Mouse (Mus musculus): ENCODE measurements around the gene Fn1. TPM values are rescaled to one million over a fixed set of nuclear protein-coding genes. Genes with fewer than 3 reads are reported as not detected.

Fn1 gene
- polyA plus RNA-seq, 1 experiment, result 299 TPM

- TF ChIP-seq CEBPB (IDR thresholded peaks at IDR 0.05; ENCODE audit: low read depth) (no peak), MYOG (IDR thresholded peaks at IDR 0.05; ENCODE audit: control insufficient read depth, extremely low read depth, insufficient read length) (no peak), MAX (IDR thresholded peaks at IDR 0.05) (no peak), FOSL1 (IDR thresholded peaks at IDR 0.05; ENCODE audit: insufficient read depth, low read length, poor library complexity, severe bottlenecking) (no peak), USF1 (IDR thresholded peaks at IDR 0.05; ENCODE audit: low read depth) (no peak), CTCF (IDR thresholded peaks at IDR 0.05; ENCODE audit: control insufficient read depth, insufficient read depth, insufficient read length) (no peak)
- Histone ChIP-seq H3K79me3 (ENCODE audit: low read depth) (no peaks in the 10 kb centered on the region), H3K79me2 (ENCODE audit: control insufficient read depth, insufficient read depth) (no peaks in the 10 kb centered on the region), H3K27me3 (ENCODE audit: control insufficient read depth, insufficient read depth, insufficient read length) (no peaks in the 10 kb centered on the region), H3K36me3 (ENCODE audit: control insufficient read depth, insufficient read depth) (no peaks in the 10 kb centered on the region), H3ac (ENCODE audit: control insufficient read depth, insufficient read length, low read depth) (no peak overlapping the region), H3K4me3 (ENCODE audit: insufficient read depth, poor library complexity, severe bottlenecking) (no peak overlapping the region)
These were observed 22.4 kb upstream of the Fn1 start for GRCm38 (mm10) chr1:71675420-71675819.

DNA sequence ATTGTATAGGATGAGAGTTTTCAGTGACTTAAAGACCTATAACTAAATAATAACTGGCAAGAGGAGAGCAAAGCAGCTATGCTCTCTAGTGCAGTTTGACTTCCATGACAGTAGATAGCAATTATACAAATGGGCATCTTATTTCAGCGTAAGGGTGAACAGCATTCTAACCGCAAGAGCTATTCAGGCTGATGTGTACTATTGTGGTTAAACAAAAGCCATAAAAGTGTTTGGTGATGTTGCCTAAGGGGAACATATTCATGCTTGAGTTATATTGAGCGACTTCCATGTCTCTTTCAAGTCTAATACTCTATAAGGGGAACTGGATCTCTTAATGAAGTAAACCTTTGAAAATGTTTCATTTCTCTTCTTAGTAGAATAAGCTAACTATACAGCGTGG lies 21.3 kb upstream of the Fn1 start:
- no peaks in the 10 kb centered on the region for H3K79me3 ChIP-seq (ENCODE audit: low read depth)
- H3K4me3 ChIP-seq (ENCODE audit: insufficient read depth, poor library complexity, severe bottlenecking), result no peak overlapping the region
- H3K79me2 ChIP-seq (ENCODE audit: control insufficient read depth, insufficient read depth), result no peaks in the 10 kb centered on the region
- TF ChIP-seq CEBPB (IDR thresholded peaks at IDR 0.05; ENCODE audit: low read depth) (peak; percentile 73), MYOD1 (IDR thresholded peaks at IDR 0.05; ENCODE audit: control insufficient read depth, insufficient read length, low read depth) (no peak)
- no peak overlapping the region for H3ac ChIP-seq (ENCODE audit: control insufficient read depth, insufficient read length, low read depth)
- no peaks in the 10 kb centered on the region for H3K27me3 ChIP-seq (ENCODE audit: control insufficient read depth, insufficient read depth, insufficient read length)
- H3K36me3 ChIP-seq (ENCODE audit: control insufficient read depth, insufficient read depth), result no peaks in the 10 kb centered on the region

- TF ChIP-seq CTCF (IDR thresholded peaks at IDR 0.05; ENCODE audit: control insufficient read depth, insufficient read depth, insufficient read length), result no peak
- TF ChIP-seq MAX (IDR thresholded peaks at IDR 0.05), result no peak
- no peak for TF ChIP-seq FOSL1 (IDR thresholded peaks at IDR 0.05; ENCODE audit: insufficient read depth, low read length, poor library complexity, severe bottlenecking)
- TF ChIP-seq CEBPB (IDR thresholded peaks at IDR 0.05; ENCODE audit: low read depth), result no peak
- no peak for TF ChIP-seq USF1 (IDR thresholded peaks at IDR 0.05; ENCODE audit: low read depth)
- TF ChIP-seq MYOG (IDR thresholded peaks at IDR 0.05; ENCODE audit: control insufficient read depth, extremely low read depth, insufficient read length), result no peak
- no peak for TF ChIP-seq MYOD1 (IDR thresholded peaks at IDR 0.05; ENCODE audit: control insufficient read depth, insufficient read length, low read depth)
- Histone ChIP-seq H3ac (ENCODE audit: control insufficient read depth, insufficient read length, low read depth) (no peak overlapping the region), H3K36me3 (ENCODE audit: control insufficient read depth, insufficient read depth) (no peaks in the 10 kb centered on the region), H3K27me3 (ENCODE audit: control insufficient read depth, insufficient read depth, insufficient read length) (no peaks in the 10 kb centered on the region), H3K4me3 (ENCODE audit: insufficient read depth, poor library complexity, severe bottlenecking) (no peak overlapping the region), H3K79me3 (ENCODE audit: low read depth) (no peaks in the 10 kb centered on the region), H3K79me2 (ENCODE audit: control insufficient read depth, insufficient read depth) (no peaks in the 10 kb centered on the region)
These were observed 20.5 kb upstream of the Fn1 start for GRCm38 (mm10) chr1:71673398-71673910.

DNA sequence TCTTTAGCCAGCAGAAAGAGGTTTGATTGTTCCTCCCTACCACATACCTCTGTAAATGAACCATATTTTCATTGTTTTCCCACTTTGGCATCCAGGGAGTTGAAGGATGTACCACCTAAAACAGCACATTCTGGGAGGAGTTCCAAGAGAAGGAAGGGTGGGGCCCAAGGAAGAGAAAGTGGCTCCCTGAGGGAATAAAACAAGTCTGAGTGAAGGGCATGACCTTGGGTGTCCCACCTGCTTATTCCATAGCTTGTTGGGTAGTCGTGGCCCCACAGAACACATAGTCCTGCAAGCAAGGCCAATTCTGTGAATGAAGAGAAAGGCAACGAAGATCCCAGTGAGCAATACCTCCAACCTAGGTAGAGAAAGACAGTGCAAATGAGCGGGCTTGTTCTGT lies 19.3 kb upstream of the Fn1 start:
- TF ChIP-seq FOSL1 (IDR thresholded peaks at IDR 0.05; ENCODE audit: insufficient read depth, low read length, poor library complexity, severe bottlenecking) (no peak), MAX (IDR thresholded peaks at IDR 0.05) (no peak)
- no peaks in the 10 kb centered on the region for H3K36me3 ChIP-seq (ENCODE audit: control insufficient read depth, insufficient read depth)
- H3K4me3 ChIP-seq (ENCODE audit: insufficient read depth, poor library complexity, severe bottlenecking), result no peak overlapping the region
- no peaks in the 10 kb centered on the region for H3K79me2 ChIP-seq (ENCODE audit: control insufficient read depth, insufficient read depth)
- no peak overlapping the region for H3ac ChIP-seq (ENCODE audit: control insufficient read depth, insufficient read length, low read depth)
- H3K79me3 ChIP-seq (ENCODE audit: low read depth), result no peaks in the 10 kb centered on the region
- H3K27me3 ChIP-seq (ENCODE audit: control insufficient read depth, insufficient read depth, insufficient read length), result no peaks in the 10 kb centered on the region

- Histone ChIP-seq H3K36me3 (ENCODE audit: control insufficient read depth, insufficient read depth) (no peaks in the 10 kb centered on the region), H3ac (ENCODE audit: control insufficient read depth, insufficient read length, low read depth) (no peak overlapping the region), H3K27me3 (ENCODE audit: control insufficient read depth, insufficient read depth, insufficient read length) (no peaks in the 10 kb centered on the region), H3K4me3 (ENCODE audit: insufficient read depth, poor library complexity, severe bottlenecking) (no peak overlapping the region), H3K79me3 (ENCODE audit: low read depth) (no peaks in the 10 kb centered on the region), H3K79me2 (ENCODE audit: control insufficient read depth, insufficient read depth) (no peaks in the 10 kb centered on the region)
- TF ChIP-seq MAX (IDR thresholded peaks at IDR 0.05) (no peak), MYOD1 (IDR thresholded peaks at IDR 0.05; ENCODE audit: control insufficient read depth, insufficient read length, low read depth) (no peak), USF1 (IDR thresholded peaks at IDR 0.05; ENCODE audit: low read depth) (no peak), CEBPB (IDR thresholded peaks at IDR 0.05; ENCODE audit: low read depth) (no peak), FOSL1 (IDR thresholded peaks at IDR 0.05; ENCODE audit: insufficient read depth, low read length, poor library complexity, severe bottlenecking) (no peak), MYOG (IDR thresholded peaks at IDR 0.05; ENCODE audit: control insufficient read depth, extremely low read depth, insufficient read length) (no peak), CTCF (IDR thresholded peaks at IDR 0.05; ENCODE audit: control insufficient read depth, insufficient read depth, insufficient read length) (no peak)
These were observed 10.2 kb upstream of the Fn1 start for GRCm38 (mm10) chr1:71663242-71663641.

- Histone ChIP-seq H3ac (ENCODE audit: control insufficient read depth, insufficient read length, low read depth) (no peak overlapping the region), H3K4me3 (ENCODE audit: insufficient read depth, poor library complexity, severe bottlenecking) (no peak overlapping the region), H3K79me3 (ENCODE audit: low read depth) (no peaks in the 10 kb centered on the region), H3K79me2 (ENCODE audit: control insufficient read depth, insufficient read depth) (no peaks in the 10 kb centered on the region), H3K27me3 (ENCODE audit: control insufficient read depth, insufficient read depth, insufficient read length) (no peaks in the 10 kb centered on the region), H3K36me3 (ENCODE audit: control insufficient read depth, insufficient read depth) (no peaks in the 10 kb centered on the region)
- TF ChIP-seq MAX (IDR thresholded peaks at IDR 0.05) (no peak), MYOG (IDR thresholded peaks at IDR 0.05; ENCODE audit: control insufficient read depth, extremely low read depth, insufficient read length) (no peak), CEBPB (IDR thresholded peaks at IDR 0.05; ENCODE audit: low read depth) (no peak), CTCF (IDR thresholded peaks at IDR 0.05; ENCODE audit: control insufficient read depth, insufficient read depth, insufficient read length) (no peak), MYOD1 (IDR thresholded peaks at IDR 0.05; ENCODE audit: control insufficient read depth, insufficient read length, low read depth) (no peak), FOSL1 (IDR thresholded peaks at IDR 0.05; ENCODE audit: insufficient read depth, low read length, poor library complexity, severe bottlenecking) (no peak), USF1 (IDR thresholded peaks at IDR 0.05; ENCODE audit: low read depth) (no peak)
These were observed 5.6 kb upstream of the Fn1 start for GRCm38 (mm10) chr1:71658632-71659031.
